Mouse (Mus musculus) hindbrain, embryonic 16.5 days (tissue): Measurements from ENCODE around the gene Gnai2. TPM values are rescaled to one million over a fixed set of nuclear protein-coding genes. Genes with fewer than 3 reads are reported as not detected.

Experiments used
- ATAC-seq: fragments of 200-750 bp; cut with Nextera tagmentation; 2 replicates; pipeline ENCODE4 v1.8.0; 2017; ENCODE audit warnings: moderate TSS enrichment, moderate library complexity
- H3K27ac ChIP-seq: fragments of 300-500 bp; sonication (generic); 2 replicates; pipeline ENCODE4 v1.5.1; 2014; ENCODE audit warnings: low read depth, mild to moderate bottlenecking, control low read depth, low read length, moderate library complexity
- H3K27me3 ChIP-seq: fragments of 300-500 bp; sonication (generic); replicated peaks from 2 replicates; pipeline ENCODE4 v1.6.1; 2014; ENCODE audit warnings: low read length; ENCODE audit not compliant: control insufficient read depth, insufficient read depth
- H3K36me3 ChIP-seq: fragments of 300-500 bp; sonication (generic); 2 replicates; pipeline ENCODE4 v1.6.1; 2014; ENCODE audit warnings: mild to moderate bottlenecking, low read length, moderate library complexity, mixed read lengths; ENCODE audit not compliant: control insufficient read depth, insufficient read depth
- H3K4me1 ChIP-seq: fragments of 300-500 bp; sonication (generic); 2 replicates; pipeline ENCODE4 v1.6.1; 2014; ENCODE audit warnings: low read depth, low read length; ENCODE audit not compliant: control insufficient read depth, insufficient read depth
- H3K4me2 ChIP-seq: fragments of 300-500 bp; sonication (generic); 2 replicates; pipeline ENCODE4 v1.6.1; 2014; ENCODE audit warnings: mild to moderate bottlenecking, low read length, control low read depth, moderate library complexity
- H3K4me3 ChIP-seq: fragments of 300-500 bp; sonication (generic); 2 replicates; pipeline ENCODE4 v1.5.1; 2014; ENCODE audit warnings: mild to moderate bottlenecking, low read length, control low read depth, moderate library complexity
- H3K9ac ChIP-seq: fragments of 300-500 bp; sonication (generic); 2 replicates; pipeline ENCODE4 v1.6.1; 2014; ENCODE audit warnings: low read depth, mild to moderate bottlenecking, control low read depth, low read length, moderate library complexity
- H3K9me3 ChIP-seq: fragments of 300-500 bp; sonication (generic); 2 replicates; pipeline ENCODE4 v1.6.1; 2014; ENCODE audit warnings: mild to moderate bottlenecking, low read length, moderate library complexity; ENCODE audit not compliant: control insufficient read depth
- WGBS: fragments of 180-500 bp; shearing (Covaris S2); extraction: QIAGEN DNeasy Blood & Tissue Kit; methylation state at CpG from one replicate; pipeline ENCODE4 v1.1.7; 2014; 5-methylcytosine and 5-hydroxymethylcytosine counted together
- polyA plus RNA-seq: library from polyadenylated mRNA; unstranded; fragments of >200 nt; fragmentation: Nextera tagmentation; extraction: Ambion mirVana; gene quantifications from 2 replicates; pipeline ENCODE4 v1.2.1, GENCODE M21; 2015

Gnai2 gene
- polyA plus RNA-seq, 1 experiment from 2014 or later = 302 TPM

DNA sequence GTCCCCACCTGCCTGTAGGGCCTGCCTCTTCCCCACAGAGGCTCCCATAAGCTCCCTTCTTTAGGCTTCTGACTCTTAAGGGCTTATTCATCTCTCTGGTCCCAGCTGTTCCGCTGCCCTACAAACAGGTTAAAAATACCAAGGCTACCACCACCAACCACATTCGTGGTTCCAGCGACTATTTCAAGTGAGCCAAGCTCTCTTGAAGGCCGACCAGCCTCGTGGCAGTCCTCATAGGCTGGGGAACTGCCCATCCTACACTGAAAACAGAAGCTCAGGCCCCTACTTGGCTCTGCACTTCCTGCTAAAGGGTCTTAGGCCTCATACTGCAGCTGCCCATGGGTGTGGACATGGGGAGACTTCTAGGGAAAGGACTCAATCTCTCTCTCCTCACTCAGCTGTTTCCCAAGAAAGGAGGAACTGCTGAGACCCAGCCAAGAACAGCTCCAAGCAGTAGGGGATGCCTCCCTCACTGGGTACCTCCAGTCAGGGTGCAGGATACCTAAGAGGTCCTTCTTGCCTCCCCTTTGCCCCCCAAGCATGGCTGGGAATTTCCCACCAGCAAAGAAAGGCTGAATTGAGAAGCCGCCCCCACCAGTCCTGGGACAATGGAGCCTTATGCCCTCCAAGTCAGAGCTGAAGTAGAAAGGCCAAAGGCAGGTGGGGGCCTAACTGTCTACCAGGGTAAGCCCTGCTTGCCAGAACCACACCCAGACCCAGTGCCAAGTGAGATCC, 23.5 kb downstream of the Gnai2 start:
- ATAC-seq = no peak
- Histone ChIP-seq H3K9ac (peak overlapping the region; percentile 77), H3K4me2 (peak overlapping the region; percentile 87), H3K27me3 (no peaks in the 10 kb centered on the region), H3K36me3 (peaks cover 20% of the 10 kb centered on the region), H3K4me3 (peak overlapping the region; percentile 44), H3K27ac (peak overlapping the region; percentile 99), H3K4me1 (peaks cover 11% of the 10 kb centered on the region), H3K9me3 (no peaks in the 10 kb centered on the region)
- 58% methylated on average over 6 of the region's 6 CpGs for WGBS

DNA sequence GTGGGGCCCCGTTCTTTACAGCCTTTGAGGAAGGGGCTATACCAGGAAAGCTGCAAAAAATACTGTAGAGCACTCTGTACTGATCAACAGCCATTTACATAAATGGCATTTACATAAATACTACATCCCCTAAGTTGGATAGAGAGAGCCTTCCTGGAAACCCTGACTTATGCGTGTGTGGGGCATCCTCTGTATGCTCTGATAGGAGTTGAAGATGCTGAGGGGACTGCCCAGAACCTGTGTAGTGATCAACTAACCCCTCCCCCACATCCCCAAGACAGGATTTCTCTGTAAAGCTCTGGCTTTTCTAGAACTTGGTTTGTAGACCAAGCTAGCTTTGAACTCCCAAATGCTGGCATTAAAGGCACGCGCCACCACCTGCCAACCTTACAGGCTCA, 25.7 kb downstream of the Gnai2 start:
- Histone ChIP-seq H3K4me3 (no peak overlapping the region), H3K27ac (no peak overlapping the region), H3K4me1 (peaks cover 11% of the 10 kb centered on the region), H3K9me3 (no peaks in the 10 kb centered on the region), H3K36me3 (peaks cover 3% of the 10 kb centered on the region; the same call in 1 of the 2 replicates), H3K27me3 (no peaks in the 10 kb centered on the region; the same call in 1 of the 2 replicates), H3K9ac (no peak overlapping the region), H3K4me2 (no peak overlapping the region)
- no peak for ATAC-seq
- WGBS = 63% methylated on average over 4 of the region's 4 CpGs

DNA sequence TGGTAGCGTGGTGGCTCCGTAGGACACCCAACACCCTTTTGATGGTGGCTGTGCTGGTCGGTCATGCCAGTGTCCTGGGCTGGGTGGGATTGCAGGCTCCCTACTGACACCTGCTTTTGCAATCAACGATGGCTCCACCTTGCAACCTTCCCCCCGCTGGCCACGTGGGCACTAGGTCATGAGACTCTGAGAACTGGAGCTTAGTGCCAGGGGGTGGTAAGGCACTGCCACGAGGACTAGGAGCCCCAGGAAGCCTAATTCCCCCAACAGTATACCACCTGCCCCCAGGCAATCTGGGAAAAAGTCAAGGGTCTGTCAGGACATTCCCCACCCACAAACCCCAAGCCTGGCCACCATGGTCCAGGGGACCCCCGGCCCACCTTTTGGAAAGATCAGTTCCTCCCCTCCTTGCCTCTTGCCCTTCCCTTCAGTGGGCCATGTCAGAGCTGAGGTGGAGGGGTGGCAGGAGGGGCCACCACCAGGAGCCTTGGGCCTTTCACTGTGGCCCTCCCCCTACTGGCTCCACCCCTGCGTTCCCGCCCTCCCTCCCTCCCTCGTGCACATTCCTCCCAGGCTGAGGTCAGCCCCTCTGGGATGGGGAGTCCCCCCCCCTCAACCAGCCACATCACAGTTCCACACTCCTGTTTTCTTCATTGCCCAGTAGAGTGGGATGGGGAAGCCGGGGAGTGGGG, 26.3 kb downstream of the Gnai2 start, which contains the start of gene Sema3b:
TSS of gene Sema3b (minus strand) at position 489 of the 692 bp plus-strand sequence.
- ATAC-seq = no peak
- Histone ChIP-seq H3K4me3 (no peak within 1 kb of the TSS), H3K9ac (0 out of 2 replicates have a peak within 1 kb of the TSS, but pooled peaks have one; percentile 20), H3K36me3 (peaks cover under 1% of the 10 kb centered on the region; the same call in 1 of the 2 replicates), H3K4me1 (peaks cover 11% of the 10 kb centered on the region), H3K9me3 (no peaks in the 10 kb centered on the region), H3K27ac (no peak within 1 kb of the TSS; the same call in 1 of the 2 replicates), H3K27me3 (no peaks in the 10 kb centered on the region; the same call in 1 of the 2 replicates), H3K4me2 (no peak within 1 kb of the TSS)
- WGBS = 42% methylated on average over 12 of the region's 12 CpGs

DNA sequence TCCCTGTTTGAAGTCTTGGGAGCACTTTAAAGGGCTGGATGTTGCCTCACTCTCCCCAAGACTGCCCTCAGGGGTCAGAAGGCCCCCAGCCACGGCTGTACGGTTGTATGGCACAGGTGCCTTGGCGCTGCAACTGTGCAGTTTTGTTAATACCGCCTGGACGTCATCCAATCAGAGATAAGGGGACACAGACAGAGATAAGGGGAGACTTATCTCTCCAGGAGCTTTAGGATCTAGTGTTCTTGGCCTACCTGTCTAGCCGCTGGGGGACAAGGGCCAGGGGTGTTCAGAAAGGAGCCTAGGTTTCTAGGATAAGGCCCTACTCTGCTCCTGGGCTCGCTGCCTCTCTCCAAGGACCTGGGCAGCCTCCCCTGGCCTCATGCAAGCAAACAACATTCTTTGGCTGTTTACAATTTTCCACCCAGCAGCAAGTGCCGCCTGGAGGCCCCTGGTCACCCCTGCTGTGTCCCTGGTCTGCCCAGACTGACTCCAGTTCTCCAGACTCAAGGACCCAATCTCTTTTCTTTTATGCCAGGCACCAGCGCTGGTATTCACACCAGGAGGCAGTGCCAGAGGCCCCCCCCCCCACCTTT, 27.4 kb downstream of the Gnai2 start:
- Histone ChIP-seq H3K4me3 (no peak overlapping the region), H3K4me1 (peaks cover 11% of the 10 kb centered on the region), H3K4me2 (no peak overlapping the region), H3K27me3 (no peaks in the 10 kb centered on the region; the same call in 1 of the 2 replicates), H3K9me3 (no peaks in the 10 kb centered on the region), H3K27ac (peak overlapping the region; percentile 14; the same call in 1 of the 2 replicates), H3K9ac (no peak overlapping the region), H3K36me3 (no peaks in the 10 kb centered on the region)
- ATAC-seq = no peak
- WGBS = 55% methylated on average over 9 of the region's 9 CpGs

DNA sequence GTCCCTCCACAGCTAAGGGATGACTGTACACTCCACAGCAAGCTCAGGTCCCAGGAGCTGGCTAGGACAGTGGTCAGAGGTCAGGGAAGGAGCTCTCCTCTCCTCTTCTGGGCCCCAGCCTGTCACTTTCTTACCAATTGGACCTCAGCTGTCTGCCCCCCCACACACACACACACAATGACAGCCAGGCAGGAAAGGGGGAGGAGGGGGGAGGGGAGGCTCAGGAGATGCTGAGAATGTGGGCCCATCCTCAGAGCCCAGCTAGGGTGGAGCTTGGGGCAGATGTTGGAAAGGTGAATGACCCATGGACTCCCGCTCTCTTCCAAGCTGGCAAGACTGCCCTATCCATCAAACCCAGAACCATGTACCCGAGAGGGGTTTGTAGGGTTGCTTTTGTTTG, 28.1 kb downstream of the Gnai2 start:
- H3K4me1 ChIP-seq = peaks cover 10% of the 10 kb centered on the region
- no peak overlapping the region for H3K4me2 ChIP-seq
- WGBS = 60% methylated on average over 2 of the region's 2 CpGs
- no peaks in the 10 kb centered on the region; the same call in 1 of the 2 replicates for H3K27me3 ChIP-seq
- no peak overlapping the region for H3K4me3 ChIP-seq
- no peaks in the 10 kb centered on the region for H3K9me3 ChIP-seq
- ATAC-seq = no peak
- no peak overlapping the region for H3K9ac ChIP-seq
- no peaks in the 10 kb centered on the region for H3K36me3 ChIP-seq
- no peak overlapping the region for H3K27ac ChIP-seq

DNA sequence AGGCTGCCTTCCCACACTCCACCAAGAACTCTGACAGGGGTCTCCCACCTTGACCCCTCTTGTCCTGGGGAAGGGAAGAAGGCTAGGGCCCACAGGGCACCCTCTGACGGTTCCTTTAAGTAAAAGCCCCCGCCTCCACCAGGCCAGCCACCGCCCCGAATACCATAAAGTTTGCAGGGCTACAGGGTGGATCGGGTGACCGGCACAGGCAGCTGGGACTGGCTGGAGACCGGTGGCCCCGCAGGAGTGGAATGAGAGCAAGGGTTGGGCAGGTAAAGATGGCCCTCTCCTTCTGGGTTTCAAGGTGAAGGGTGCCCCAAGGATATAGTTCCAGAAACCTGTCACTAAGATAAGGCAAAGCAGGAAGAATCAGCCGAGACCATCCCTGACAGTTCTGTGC, 28.6 kb downstream of the Gnai2 start:
- 20% methylated on average over 9 of the region's 9 CpGs for WGBS
- ATAC-seq = no peak
- Histone ChIP-seq H3K36me3 (no peaks in the 10 kb centered on the region), H3K4me2 (no peak overlapping the region), H3K4me3 (no peak overlapping the region), H3K27ac (no peak overlapping the region), H3K4me1 (peaks cover 9% of the 10 kb centered on the region), H3K9me3 (no peaks in the 10 kb centered on the region), H3K9ac (no peak overlapping the region), H3K27me3 (no peaks in the 10 kb centered on the region; the same call in 1 of the 2 replicates)

DNA sequence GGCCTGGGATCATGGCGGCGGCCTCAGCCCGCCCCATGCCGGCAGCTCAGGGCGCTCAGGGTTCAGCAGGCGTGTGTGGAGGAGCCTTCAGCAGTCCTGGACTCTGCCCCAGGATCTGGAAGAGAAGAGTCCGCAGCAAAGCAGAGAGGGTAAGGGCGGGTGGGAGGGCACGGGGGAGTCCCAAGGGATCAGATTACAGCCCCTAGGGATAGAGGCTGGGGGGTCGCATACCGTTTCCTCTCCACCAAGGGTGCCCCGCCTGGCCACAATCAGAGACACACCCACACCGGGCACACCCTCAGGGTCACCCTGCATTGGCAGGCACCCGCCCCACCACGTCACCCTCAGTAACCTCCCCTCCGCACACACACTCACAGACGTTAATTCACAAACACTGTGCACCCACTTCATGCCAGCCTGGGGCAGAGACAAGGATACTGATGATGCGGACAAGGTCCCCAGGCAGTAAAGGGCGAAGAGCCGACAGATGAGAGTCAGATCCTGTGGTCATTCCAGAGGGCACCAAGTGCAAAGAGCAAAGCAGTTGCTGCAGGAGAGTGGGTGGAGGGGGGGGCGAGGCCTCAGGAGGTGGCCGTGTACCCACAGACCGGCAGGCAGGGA, 30.0 kb downstream of the Gnai2 start:
- Histone ChIP-seq H3K27ac (no peak overlapping the region), H3K4me2 (no peak overlapping the region), H3K4me3 (no peak overlapping the region), H3K9ac (no peak overlapping the region), H3K27me3 (no peaks in the 10 kb centered on the region; the same call in 1 of the 2 replicates), H3K4me1 (peaks cover 7% of the 10 kb centered on the region), H3K36me3 (no peaks in the 10 kb centered on the region), H3K9me3 (no peaks in the 10 kb centered on the region)
- ATAC-seq = no peak
- WGBS = 35% methylated on average over 23 of the region's 23 CpGs

DNA sequence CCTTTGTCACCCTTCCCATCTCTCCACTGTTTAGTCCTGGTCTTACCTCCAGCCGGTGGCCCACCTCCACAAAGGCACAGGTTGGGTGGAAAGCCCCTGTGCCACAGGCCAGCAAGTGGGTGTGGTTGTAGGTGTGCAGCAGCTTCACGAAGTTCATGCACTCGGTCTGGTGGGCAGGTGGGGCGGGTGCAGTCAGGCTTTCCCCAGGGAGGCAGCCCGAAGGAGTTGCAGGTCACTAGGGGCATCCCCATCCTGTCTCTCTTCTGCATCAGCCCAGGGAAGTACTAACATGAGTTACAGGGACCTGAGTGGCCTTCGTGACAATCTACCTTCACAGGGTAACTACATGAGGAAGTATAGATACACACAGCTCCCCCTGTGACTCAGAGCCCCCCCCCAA, 31.9 kb downstream of the Gnai2 start:
- no peak overlapping the region for H3K9ac ChIP-seq
- peaks cover 7% of the 10 kb centered on the region for H3K4me1 ChIP-seq
- H3K36me3 ChIP-seq = no peaks in the 10 kb centered on the region
- no peaks in the 10 kb centered on the region for H3K9me3 ChIP-seq
- ATAC-seq = no peak
- H3K4me2 ChIP-seq = no peak overlapping the region
- no peaks in the 10 kb centered on the region; the same call in 1 of the 2 replicates for H3K27me3 ChIP-seq
- H3K4me3 ChIP-seq = no peak overlapping the region
- no peak overlapping the region for H3K27ac ChIP-seq
- 89% methylated on average over 6 of the region's 6 CpGs for WGBS
